Mouse (Mus musculus) T-cell, adult 66 days (primary cell): ENCODE results near the gene Crisp2. TPM values are rescaled to one million over a fixed set of nuclear protein-coding genes. Genes with fewer than 3 reads are reported as not detected.

Source experiments
- total RNA-seq, 2 experiments: library from RNA; stranded (reverse); gene quantifications; 3 replicates in 1 of 2; 4 replicates in 1 of 2; pipeline ENCODE4 v1.2.4; 2023

Crisp2 gene
- total RNA-seq, result not detected

GRCm38 (mm10) chr17:40806953-40807572 lies at the start of gene Crisp2:
Gene Crisp2, minus strand, starts transcription at chr17:40807003.

GRCm38 (mm10) chr17:40810934-40811333 lies 4.1 kb upstream of the Crisp2 start, which contains the start of gene Rhag:
Gene Rhag, plus strand, starts transcription at chr17:40811126.

GRCm38 (mm10) chr17:40726820-40727219 lies 80.0 kb downstream of the Crisp2 start, which contains the start of gene Esp1:
Gene Esp1, plus strand, starts transcription at chr17:40727120.

Other genes with a start within 250 kb of the Crisp2 start
- gene Esp6, start 245.5 kb downstream of the Crisp2 start, total RNA-seq, result not detected
- gene Esp4, start 208.4 kb downstream of the Crisp2 start, total RNA-seq, result not detected
- not detected for gene Esp3, start 174.9 kb downstream of the Crisp2 start, total RNA-seq
- not detected for gene Esp1, start 79.9 kb downstream of the Crisp2 start, total RNA-seq
- not detected for gene Rhag, start 4.1 kb upstream of the Crisp2 start, total RNA-seq
- gene 9130008F23Rik, start 73.6 kb upstream of the Crisp2 start, total RNA-seq, result not detected
- gene Glyatl3, start 107.3 kb upstream of the Crisp2 start, total RNA-seq, result under 1 TPM in 1 of 2 experiments, not detected in 1; 0.80 TPM
- gene Mut, start 127.7 kb upstream of the Crisp2 start, total RNA-seq, result 10 to 100 TPM in 1 of 2 experiments, 1 to 10 TPM in 1; 9.7 to 12.4 TPM
- 10 to 100 TPM; 40.2 to 41.8 TPM for gene Cenpq, start 128.0 kb upstream of the Crisp2 start, total RNA-seq